In the genomic region with DNA sequence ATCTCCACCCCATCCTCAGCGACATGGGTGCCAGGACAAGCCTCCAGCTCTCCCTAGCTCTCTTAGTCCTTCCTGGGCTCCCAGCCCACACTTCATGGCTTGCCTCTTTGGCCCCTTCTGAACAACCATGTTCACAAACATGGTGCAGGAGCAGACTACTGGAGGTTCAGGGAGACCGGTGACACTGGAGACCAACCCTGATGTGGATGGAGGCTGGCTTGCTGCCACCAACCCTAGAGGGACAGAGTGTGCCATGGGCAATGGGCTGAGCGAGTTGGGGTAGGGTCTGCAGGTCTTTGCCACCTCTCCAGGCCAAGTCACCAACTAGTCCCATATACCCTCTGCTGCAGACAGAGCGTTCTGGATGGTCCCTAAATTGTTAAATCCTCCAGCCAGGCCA, we compare ENCODE assay signal across 9 mouse cellular contexts. TPM values are rescaled to one million over a fixed set of nuclear protein-coding genes. Genes with fewer than 3 reads are reported as not detected.
A peak's percentile ranks its signal among the peaks of the same experiment; 100 is the strongest.
DNase-seq lines count a peak whose midpoint lies in the region; ATAC-seq lines count a peak whose summit lies in the region.
"Had no signal": no experiment of that assay in that cellular context is flagged by ENCODE, and none has a peak within 500 bp of the region (broad histone marks: within the 10 kb centered on the region; RNA-seq: fewer than 3 reads in every experiment).

No protein-coding gene starts in this region.

- no peak overlapping the region for H3K4me2 ChIP-seq in heart, embryonic 11.5 days
- H3K4me2 ChIP-seq in hindbrain, embryonic 15.5 days = no peak overlapping the region
- no peak overlapping the region for H3K4me2 ChIP-seq in liver, embryonic 12.5 days

- peak overlapping the region; percentile 66 for H3K9ac ChIP-seq in heart, embryonic 11.5 days (ENCODE audit: low read depth, low read length)
- no peak overlapping the region for H3K9ac ChIP-seq in hindbrain, embryonic 15.5 days
- no peak overlapping the region for H3K9ac ChIP-seq in liver, embryonic 12.5 days

- no peaks in the 10 kb centered on the region for H3K36me3 ChIP-seq in heart, embryonic 11.5 days (ENCODE audit: control insufficient read depth, insufficient read depth, low read length)
- H3K36me3 ChIP-seq in hindbrain, embryonic 15.5 days = no peaks in the 10 kb centered on the region
- H3K36me3 ChIP-seq in liver, embryonic 12.5 days = no peaks in the 10 kb centered on the region

- H3K27me3 ChIP-seq in heart, embryonic 11.5 days (ENCODE audit: control insufficient read depth, insufficient read depth, low read length) = no peaks in the 10 kb centered on the region
- no peaks in the 10 kb centered on the region for H3K27me3 ChIP-seq in hindbrain, embryonic 15.5 days
- no peaks in the 10 kb centered on the region for H3K27me3 ChIP-seq in liver, embryonic 12.5 days (replicated peaks)

- H3K27ac ChIP-seq in heart, embryonic 11.5 days (ENCODE audit: low read depth, low read length) = peak overlapping the region; percentile 95
- H3K27ac ChIP-seq in brown adipose tissue, adult 24 weeks (replicated peaks; ENCODE audit: low read depth, low read length) = peak overlapping the region; percentile 71
- H3K27ac ChIP-seq in hindbrain, embryonic 15.5 days (replicated peaks) = peak overlapping the region; percentile 67; the same call in 1 of the 2 replicates
- H3K27ac ChIP-seq in liver, embryonic 12.5 days = peak overlapping the region; percentile 67; the same call in 1 of the 2 replicates

- H3K9me3 ChIP-seq in heart, embryonic 11.5 days (replicated peaks; ENCODE audit: control insufficient read depth, low read length) = no peaks in the 10 kb centered on the region; the same call in none of the 2 replicates
- H3K9me3 ChIP-seq in hindbrain, embryonic 15.5 days = no peaks in the 10 kb centered on the region
- peaks cover 8% of the 10 kb centered on the region for H3K9me3 ChIP-seq in liver, embryonic 12.5 days (replicated peaks)

- H3K4me3 ChIP-seq in heart, embryonic 11.5 days (ENCODE audit: low read depth, low read length) = no peak overlapping the region
- H3K4me3 ChIP-seq in brown adipose tissue, adult 24 weeks (ENCODE audit: insufficient read depth, low read depth, low read length) = no peak overlapping the region
- no peak overlapping the region for H3K4me3 ChIP-seq in hindbrain, embryonic 15.5 days
- H3K4me3 ChIP-seq in liver, embryonic 12.5 days = no peak overlapping the region

- DNase-seq in heart, postnatal 4 days = no peak
- no peak for DNase-seq in thymus, adult 18-20 months
- no peak for DNase-seq in frontal cortex, postnatal 14 days (ENCODE audit: low spot score in 2 of 2)
- DNase-seq in thymus, postnatal 14 days = no peak
- DNase-seq: adrenal gland, adult 2 months had no signal

- H3K4me1 ChIP-seq in heart, embryonic 11.5 days (ENCODE audit: control insufficient read depth, insufficient read depth, low read length) = peaks cover 36% of the 10 kb centered on the region
- peaks cover 16% of the 10 kb centered on the region for H3K4me1 ChIP-seq in brown adipose tissue, adult 24 weeks (ENCODE audit: control insufficient read depth, insufficient read depth, insufficient read length, low read length)
- H3K4me1 ChIP-seq in hindbrain, embryonic 15.5 days (replicated peaks) = peaks cover 25% of the 10 kb centered on the region
- H3K4me1 ChIP-seq in liver, embryonic 12.5 days = peaks cover 29% of the 10 kb centered on the region

- WGBS in heart, embryonic 11.5 days (ENCODE audit: insufficient replicate concordance) = 84% methylated on average over 4 of the region's 4 CpGs
- WGBS in hindbrain, embryonic 15.5 days = 67% methylated on average over 4 of the region's 4 CpGs
- 68% methylated on average over 4 of the region's 4 CpGs for WGBS in liver, embryonic 12.5 days (ENCODE audit: insufficient replicate concordance)

- ATAC-seq in heart, embryonic 11.5 days (replicated peaks; ENCODE audit: insufficient number of reproducible peaks, low FRiP score, low TSS enrichment) = no peak
- no peak for ATAC-seq in hindbrain, embryonic 15.5 days (ENCODE audit: low FRiP score, low read depth)
- no peak for ATAC-seq in liver, embryonic 12.5 days

RNA-seq across cellular contexts. Expression of a gene that starts 44.0 kb away (rescaled TPM):
- polyA plus RNA-seq in heart, embryonic 11.5 days (2014; fragmentation: Nextera tagmentation; extraction: Ambion mirVana) = 1.2 and 1.6 TPM in 2 replicates
- total RNA-seq in heart, postnatal 4 days (2021) = 1 to 10 TPM; 2.6 to 4.0 TPM
- polyA plus RNA-seq in brown adipose tissue, adult 24 weeks (2012; ENCODE audit: insufficient read depth, insufficient read length, missing spikeins) = not detected in 2 replicates
- 1.3 and 1.8 TPM in 2 replicates for polyA plus RNA-seq in hindbrain, embryonic 15.5 days (2015; fragmentation: Nextera tagmentation; extraction: Ambion mirVana)
- polyA plus RNA-seq in liver, embryonic 12.5 days (2016; fragmentation: Nextera tagmentation; extraction: Ambion mirVana) = 0.18 and 0.19 TPM in 2 replicates

RNA-seq across cellular contexts. Expression of a gene that starts 48.2 kb away (rescaled TPM):
- polyA plus RNA-seq in heart, embryonic 11.5 days (2014; fragmentation: Nextera tagmentation; extraction: Ambion mirVana) = 82.6 and 87.5 TPM in 2 replicates
- 10 to 100 TPM; 51.7 to 54.5 TPM for total RNA-seq in heart, postnatal 4 days (2021)
- polyA plus RNA-seq in brown adipose tissue, adult 24 weeks (2012; ENCODE audit: insufficient read depth, insufficient read length, missing spikeins) = 14.6 and 22.2 TPM in 2 replicates
- 99.8 and 110 TPM in 2 replicates for polyA plus RNA-seq in hindbrain, embryonic 15.5 days (2015; fragmentation: Nextera tagmentation; extraction: Ambion mirVana)
- 45.4 and 48.6 TPM in 2 replicates for polyA plus RNA-seq in liver, embryonic 12.5 days (2016; fragmentation: Nextera tagmentation; extraction: Ambion mirVana)
